Comparison of ENCODE assay signal across 8 mouse cellular contexts in the genomic region with DNA sequence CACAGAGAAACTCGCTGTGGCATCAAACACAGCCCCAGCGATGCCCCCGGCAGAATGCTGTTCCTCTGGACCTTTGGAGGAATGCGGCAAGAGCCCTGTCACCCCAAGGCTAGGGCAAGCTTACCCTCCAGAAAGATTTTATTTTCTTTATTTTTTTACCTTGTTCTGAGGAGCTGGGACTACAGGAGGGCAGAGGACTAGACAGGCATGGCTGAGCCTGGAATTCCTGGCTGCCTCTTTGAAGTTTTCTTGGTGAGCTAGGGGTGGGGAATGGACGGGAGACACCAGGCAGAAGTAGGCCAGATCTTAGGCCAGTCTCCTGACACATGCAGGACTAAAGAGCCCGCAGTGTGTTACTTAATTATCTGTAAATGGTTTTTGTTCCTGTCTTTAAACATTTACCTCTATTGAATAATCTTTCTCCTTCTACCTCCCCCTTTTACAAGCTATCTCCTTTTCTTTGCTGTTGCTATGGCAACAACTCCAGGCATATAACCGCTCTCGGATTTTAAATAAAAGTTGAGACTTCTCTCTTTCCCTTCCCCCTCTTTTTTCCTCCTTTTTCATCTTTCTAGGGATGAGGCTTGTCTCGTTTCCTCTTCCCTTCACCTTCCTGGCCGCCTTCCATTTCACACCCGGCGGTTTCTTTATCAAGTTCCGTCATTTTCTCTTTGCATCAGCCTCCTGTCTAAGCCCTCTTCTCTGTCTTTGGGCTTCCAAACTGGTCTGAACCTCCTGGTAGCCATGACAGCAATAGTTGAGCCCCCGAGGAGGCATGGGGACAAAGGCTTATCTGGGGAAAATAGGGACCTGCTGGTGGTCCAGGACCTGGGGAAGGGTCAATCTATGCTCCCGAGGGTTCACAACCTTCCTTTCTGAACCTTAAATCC. TPM values are rescaled to one million over a fixed set of nuclear protein-coding genes. Genes with fewer than 3 reads are reported as not detected.
A peak's percentile ranks its signal among the peaks of the same experiment; 100 is the strongest.
DNase-seq lines count a peak whose midpoint lies in the region; ATAC-seq and TF ChIP-seq lines count a peak whose summit lies in the region.
"Had no signal": no experiment of that assay in that cellular context is flagged by ENCODE, and none has a peak within 500 bp of the region (broad histone marks: within the 10 kb centered on the region; RNA-seq: fewer than 3 reads in every experiment).

No protein-coding gene starts in this region.

- H3K9ac ChIP-seq in lung, embryonic 15.5 days = no peak overlapping the region
- H3K9ac ChIP-seq in intestine, embryonic 15.5 days = no peak overlapping the region
- H3K9ac ChIP-seq in stomach, embryonic 15.5 days = no peak overlapping the region

- no peaks in the 10 kb centered on the region for H3K9me3 ChIP-seq in lung, embryonic 15.5 days
- no peaks in the 10 kb centered on the region for H3K9me3 ChIP-seq in forebrain, embryonic 10.5 days
- no peaks in the 10 kb centered on the region for H3K9me3 ChIP-seq in intestine, embryonic 15.5 days
- no peaks in the 10 kb centered on the region for H3K9me3 ChIP-seq in stomach, embryonic 15.5 days

- peak overlapping the region; percentile 71 for H3K27ac ChIP-seq in lung, embryonic 15.5 days
- H3K27ac ChIP-seq in forebrain, embryonic 10.5 days = peak overlapping the region; percentile 90
- H3K27ac ChIP-seq in intestine, embryonic 15.5 days = 0 out of 2 replicates have a peak overlapping the region, but pooled peaks have one; percentile 33
- 0 out of 2 replicates have a peak overlapping the region, but pooled peaks have one; percentile 35 for H3K27ac ChIP-seq in stomach, embryonic 15.5 days

- H3K4me2 ChIP-seq in lung, embryonic 15.5 days = no peak overlapping the region; the same call in 1 of the 2 replicates
- no peak overlapping the region for H3K4me2 ChIP-seq in intestine, embryonic 15.5 days (replicated peaks)
- H3K4me2 ChIP-seq in stomach, embryonic 15.5 days = no peak overlapping the region

- WGBS in lung, embryonic 15.5 days = 32% methylated on average over 15 of the region's 15 CpGs
- WGBS in lung, adult 2 months = 58% methylated on average over 15 of the region's 15 CpGs
- 41% methylated on average over 15 of the region's 15 CpGs for WGBS in forebrain, embryonic 10.5 days
- 51% methylated on average over 15 of the region's 15 CpGs for WGBS in intestine, embryonic 15.5 days
- WGBS in stomach, embryonic 15.5 days = 52% methylated on average over 15 of the region's 15 CpGs

- DNase-seq in lung, adult 2 months = no peak
- DNase-seq in forebrain, embryonic 10.5 days (ENCODE audit: extremely low spot score, low spot score) = no peak
- no peak for DNase-seq in cerebellum, postnatal 36 days
- DNase-seq in adrenal gland, postnatal 25 days = no peak
- DNase-seq: gastrocnemius, postnatal 10 days had no signal

- no peak for TF ChIP-seq CTCF in lung, adult 2 months (IDR thresholded peaks at IDR 0.05; ENCODE audit: insufficient read depth, low read length)

- no peaks in the 10 kb centered on the region for H3K27me3 ChIP-seq in lung, embryonic 15.5 days
- H3K27me3 ChIP-seq in forebrain, embryonic 10.5 days (ENCODE audit: poor library complexity, severe bottlenecking) = no peaks in the 10 kb centered on the region
- no peaks in the 10 kb centered on the region for H3K27me3 ChIP-seq in intestine, embryonic 15.5 days (replicated peaks)
- H3K27me3 ChIP-seq in stomach, embryonic 15.5 days (replicated peaks) = no peaks in the 10 kb centered on the region

- TF ChIP-seq POLR2A in lung, adult 2 months (IDR thresholded peaks at IDR 0.05; ENCODE audit: borderline replicate concordance, extremely low read depth, low read depth, low read length) = no peak

- ATAC-seq in lung, embryonic 15.5 days (ENCODE audit: borderline replicate concordance, extremely low read depth, low FRiP score, low TSS enrichment) = no peak
- no peak for ATAC-seq in intestine, embryonic 15.5 days
- no peak for ATAC-seq in stomach, embryonic 15.5 days (ENCODE audit: insufficient read depth, low FRiP score, low read depth)

- peaks cover 88% of the 10 kb centered on the region for H3K4me1 ChIP-seq in lung, embryonic 15.5 days
- peaks cover 7% of the 10 kb centered on the region for H3K4me1 ChIP-seq in lung, adult 2 months (ENCODE audit: control insufficient read depth, insufficient read depth, low read length)
- H3K4me1 ChIP-seq in forebrain, embryonic 10.5 days = peaks cover 98% of the 10 kb centered on the region
- H3K4me1 ChIP-seq in intestine, embryonic 15.5 days (replicated peaks) = peaks cover 55% of the 10 kb centered on the region
- peaks cover 58% of the 10 kb centered on the region for H3K4me1 ChIP-seq in stomach, embryonic 15.5 days

- H3K4me3 ChIP-seq in lung, embryonic 15.5 days = no peak overlapping the region
- H3K4me3 ChIP-seq in lung, adult 2 months (replicated peaks; ENCODE audit: extremely low read depth, low read depth, low read length) = no peak overlapping the region
- peak overlapping the region; percentile 22; the same call in 1 of the 2 replicates for H3K4me3 ChIP-seq in forebrain, embryonic 10.5 days
- H3K4me3 ChIP-seq in intestine, embryonic 15.5 days (replicated peaks) = no peak overlapping the region
- no peak overlapping the region for H3K4me3 ChIP-seq in stomach, embryonic 15.5 days (replicated peaks)

- no peaks in the 10 kb centered on the region for H3K36me3 ChIP-seq in lung, embryonic 15.5 days
- peaks cover 23% of the 10 kb centered on the region for H3K36me3 ChIP-seq in forebrain, embryonic 10.5 days (replicated peaks)
- H3K36me3 ChIP-seq in intestine, embryonic 15.5 days = no peaks in the 10 kb centered on the region
- no peaks in the 10 kb centered on the region for H3K36me3 ChIP-seq in stomach, embryonic 15.5 days

RNA-seq across cellular contexts. Expression of a gene that starts 19.9 kb away (rescaled TPM):
- polyA plus RNA-seq in lung, embryonic 15.5 days (2015; fragmentation: Nextera tagmentation; extraction: Ambion mirVana) = 20.7 and 23.0 TPM in 2 replicates
- 10.5 and 14.4 TPM in 2 replicates for polyA plus RNA-seq in lung, adult 2 months (2012; rRNA removed)
- 13.1 and 14.3 TPM in 2 replicates for polyA plus RNA-seq in forebrain, embryonic 10.5 days (2016; fragmentation: Nextera tagmentation; extraction: Ambion mirVana)
- polyA plus RNA-seq in intestine, embryonic 15.5 days (2015; fragmentation: Nextera tagmentation; extraction: Ambion mirVana) = 11.0 and 11.8 TPM in 2 replicates
- 13.9 and 15.2 TPM in 2 replicates for polyA plus RNA-seq in stomach, embryonic 15.5 days (2015; fragmentation: Nextera tagmentation; extraction: Ambion mirVana)
- 15.2 and 18.1 TPM in 2 replicates for total RNA-seq in adrenal gland, postnatal 25 days (2021)

Comparison
In these comparisons a context has a peak if more than half of its experiments do, and no peak if none do; other contexts are left out.
1. H3K27ac ChIP-seq: peak in every context shown above with its lines; median percentile 90 in forebrain, embryonic 10.5 days; 71 in lung, embryonic 15.5 days; 35 in stomach, embryonic 15.5 days; 33 in intestine, embryonic 15.5 days.